Mouse (Mus musculus) ES-E14 (cell line): ENCODE data around the gene Nup153. TPM values are rescaled to one million over a fixed set of nuclear protein-coding genes. Genes with fewer than 3 reads are reported as not detected.

Experiments used
- DNase-seq: peaks from one replicate; pipeline ENCODE4 v3.0.0-alpha.2; 2013; ENCODE audit warnings: low read depth, low spot score
- H3K27ac ChIP-seq: 2 replicates; pipeline ENCODE4 v1.5.1; 2012; ENCODE audit warnings: low read depth, mild to moderate bottlenecking, low read length, moderate library complexity, mixed read lengths; ENCODE audit not compliant: poor library complexity, insufficient read depth, severe bottlenecking
- H3K36me3 ChIP-seq: 2 replicates; pipeline ENCODE4 v1.6.1; 2012; ENCODE audit warnings: mild to moderate bottlenecking, low read length, moderate library complexity, mixed read lengths; ENCODE audit not compliant: control insufficient read depth, poor library complexity, insufficient read depth, severe bottlenecking
- H3K4me1 ChIP-seq, 2 experiments: fragments of 150-350 bp in 1 of 2; sonication (generic) in 1 of 2; 2 replicates each; pipeline ENCODE4 v1.6.1; 2012; ENCODE audit warnings: low read length in 2 of 2, mild to moderate bottlenecking in 1 of 2, mixed read lengths in 1 of 2; ENCODE audit not compliant: control insufficient read depth in 2 of 2, insufficient read depth in 2 of 2, poor library complexity in 1 of 2
- H3K4me3 ChIP-seq, 2 experiments: fragments of 150-350 bp in 1 of 2; sonication (generic) in 1 of 2; 2 replicates each; pipeline ENCODE4 v1.5.1; 2012; ENCODE audit warnings: low read length in 2 of 2, low read depth in 1 of 2, mild to moderate bottlenecking in 1 of 2, mixed read lengths in 1 of 2; ENCODE audit not compliant: insufficient read depth in 1 of 2, poor library complexity in 1 of 2, severe bottlenecking in 1 of 2
- H3K9ac ChIP-seq: 2 replicates; pipeline ENCODE4 v1.6.1; 2012; ENCODE audit warnings: low read depth, mild to moderate bottlenecking, low read length, mixed read lengths; ENCODE audit not compliant: poor library complexity, insufficient read depth, severe bottlenecking
- H3K9me3 ChIP-seq: fragments of 150-350 bp; sonication (generic); 2 replicates; pipeline ENCODE4 v1.6.1; 2012; ENCODE audit warnings: low read depth, mild to moderate bottlenecking, low read length; ENCODE audit not compliant: control insufficient read depth, insufficient read depth
- CHD2 ChIP-seq: IDR thresholded peaks from 2 replicates; pipeline ENCODE4 v1.6.1; 2014; ENCODE audit warnings: mild to moderate bottlenecking, low read depth, low read length, inconsistent platforms
- HCFC1 ChIP-seq: IDR thresholded peaks from 2 replicates; pipeline ENCODE4 v1.6.1; 2012; ENCODE audit warnings: low read length, inconsistent platforms, borderline replicate concordance; ENCODE audit not compliant: insufficient read depth
- MAFK ChIP-seq: IDR thresholded peaks from 2 replicates; pipeline ENCODE4 v1.6.1; 2014; ENCODE audit warnings: mild to moderate bottlenecking, low read depth, low read length, inconsistent platforms; ENCODE audit not compliant: insufficient read depth
- ZC3H11A ChIP-seq: IDR thresholded peaks from 2 replicates; pipeline ENCODE4 v1.6.1; 2012; ENCODE audit warnings: low read depth, mild to moderate bottlenecking, inconsistent platforms, low read length, borderline replicate concordance
- ZNF384 ChIP-seq: IDR thresholded peaks from 2 replicates; pipeline ENCODE4 v1.6.1; 2012; ENCODE audit warnings: low read depth, low read length, inconsistent platforms
- in situ Hi-C, 2 experiments: fragments of 600-800 bp; cut with MboI; formaldehyde crosslinking; loops; one replicate each; pipeline ENCODE4 v1.15.1; 2025; ENCODE audit warnings: low sequenced_read_pairs in 2 of 2, inconsistent platforms in 1 of 2; ENCODE audit not compliant: unreplicated experiment in 2 of 2
- total RNA-seq: library from RNA; depleted of rRNA; stranded (reverse); fragments of 300-350 nt; gene quantifications from 2 replicates; pipeline ENCODE4 v1.2.3, GENCODE M21; 2012

Nup153 gene
- total RNA-seq, 1 experiment = 125 TPM

- DNase-seq = no peak
Measured at GRCm38 (mm10) chr13:46663461-46663964, 64.2 kb downstream of the Nup153 start.

GRCm38 (mm10) chr13:46659211-46659610 is 68.5 kb downstream of the Nup153 start:
- Histone ChIP-seq H3K4me3 (no peak overlapping the region), H3K27ac (no peak overlapping the region), H3K36me3 (no peaks in the 10 kb centered on the region), H3K9me3 (no peaks in the 10 kb centered on the region), H3K9ac (no peak overlapping the region), H3K4me1 (no peaks in the 10 kb centered on the region)
- DNase-seq = no peak
- TF ChIP-seq MAFK = no peak
- no peak for TF ChIP-seq ZC3H11A
- in situ Hi-C loops = no loop called here

More at GRCm38 (mm10) chr13:46663461-46663964, 64.2 kb downstream of the Nup153 start:
- in situ Hi-C loops = no loop called here
- Histone ChIP-seq H3K27ac (no peak overlapping the region), H3K4me3 (no peak overlapping the region), H3K36me3 (no peaks in the 10 kb centered on the region), H3K9me3 (no peaks in the 10 kb centered on the region), H3K9ac (no peak overlapping the region), H3K4me1 (no peaks in the 10 kb centered on the region)
- TF ChIP-seq HCFC1 = no peak
- peak; percentile 39; the same call in 1 of the 2 replicates for TF ChIP-seq ZC3H11A
- no peak for TF ChIP-seq ZNF384

DNA sequence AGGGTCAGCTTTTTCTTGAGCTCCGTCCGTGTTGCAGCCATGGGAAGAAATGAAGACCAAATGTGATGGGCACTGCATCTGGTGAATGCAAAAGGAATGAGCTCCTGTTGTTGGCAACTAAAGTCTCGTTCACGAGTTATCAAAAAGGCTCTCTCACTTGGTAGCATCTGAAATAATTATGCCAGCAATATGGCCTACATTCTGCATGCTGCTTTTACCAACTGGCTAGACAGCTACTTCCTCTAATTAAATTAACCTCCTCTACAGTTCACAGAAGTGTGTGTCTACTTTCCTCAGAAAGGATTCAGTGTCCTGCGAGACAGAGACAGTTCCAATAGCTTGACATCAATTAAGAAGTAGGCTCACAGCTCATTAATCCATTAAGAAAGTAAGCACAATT is 73.2 kb downstream of the Nup153 start:
- TF ChIP-seq MAFK = no peak
- no peaks in the 10 kb centered on the region for H3K36me3 ChIP-seq
- no peak overlapping the region for H3K4me3 ChIP-seq
- DNase-seq = no peak
- no peak overlapping the region for H3K9ac ChIP-seq
- H3K9me3 ChIP-seq = no peaks in the 10 kb centered on the region
- no peak overlapping the region for H3K27ac ChIP-seq
- in situ Hi-C loops = no loop called here
- no peaks in the 10 kb centered on the region for H3K4me1 ChIP-seq

DNA sequence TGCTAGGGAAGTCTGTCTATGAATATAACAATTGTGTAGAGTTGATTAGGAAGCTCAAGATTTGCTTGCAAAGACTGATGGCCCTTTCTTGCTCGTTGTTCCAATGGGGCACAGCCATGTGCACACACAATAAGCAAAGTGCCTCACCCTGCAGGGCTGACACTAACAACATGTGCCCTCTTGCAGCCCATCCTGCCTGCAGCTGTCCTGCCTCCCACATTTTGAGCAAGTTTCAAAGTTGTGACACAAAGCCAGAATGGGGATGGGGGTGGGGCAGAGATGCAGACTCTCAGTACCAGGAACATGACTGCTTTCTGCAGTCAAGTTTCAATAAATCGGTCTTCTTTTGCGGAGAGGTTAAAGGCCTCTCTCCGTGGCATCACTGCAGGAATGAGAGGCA is 74.1 kb downstream of the Nup153 start:
- no peak for DNase-seq
- no peak overlapping the region for H3K4me3 ChIP-seq
- no peaks in the 10 kb centered on the region for H3K9me3 ChIP-seq
- H3K36me3 ChIP-seq = no peaks in the 10 kb centered on the region
- no peaks in the 10 kb centered on the region for H3K4me1 ChIP-seq
- in situ Hi-C loops = no loop called here
- H3K9ac ChIP-seq = no peak overlapping the region
- no peak for TF ChIP-seq MAFK
- no peak for TF ChIP-seq CHD2
- TF ChIP-seq ZC3H11A = no peak
- no peak for TF ChIP-seq HCFC1
- no peak for TF ChIP-seq ZNF384
- H3K27ac ChIP-seq = no peak overlapping the region

DNA sequence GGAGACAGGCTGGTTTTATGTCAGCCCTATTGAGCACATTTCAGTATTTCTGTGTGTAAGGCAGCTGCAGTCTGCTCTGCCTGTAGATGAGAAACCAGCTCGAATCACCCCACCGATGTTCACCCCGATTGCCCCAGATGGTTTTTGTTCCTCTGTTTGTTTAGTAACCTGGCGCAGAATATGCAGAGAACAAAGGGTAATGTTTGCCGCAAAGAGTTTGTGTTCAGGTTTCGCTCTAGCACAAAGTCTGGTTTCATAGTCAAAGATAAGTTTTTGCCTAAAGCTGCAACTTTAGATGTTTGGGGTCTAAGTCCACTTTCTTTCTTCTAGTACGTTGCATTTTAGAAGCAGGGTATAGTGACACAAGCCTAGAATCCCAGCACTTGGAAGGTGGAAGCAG is 75.1 kb downstream of the Nup153 start:
- no peak overlapping the region for H3K4me3 ChIP-seq
- no peak overlapping the region for H3K27ac ChIP-seq
- H3K4me1 ChIP-seq = no peaks in the 10 kb centered on the region
- no peaks in the 10 kb centered on the region for H3K36me3 ChIP-seq
- H3K9me3 ChIP-seq = no peaks in the 10 kb centered on the region
- TF ChIP-seq ZNF384 = no peak
- TF ChIP-seq CHD2 = no peak
- TF ChIP-seq MAFK = no peak
- DNase-seq = no peak
- no peak overlapping the region for H3K9ac ChIP-seq
- in situ Hi-C loops = no loop called here
